Mouse (Mus musculus) neutrophil, adult 5-6 weeks (primary cell): ENCODE results near the gene Mllt3. TPM values are rescaled to one million over a fixed set of nuclear protein-coding genes. Genes with fewer than 3 reads are reported as not detected.

Source experiments
- ATAC-seq: fragments of 151-379, 151-347 bp; 2 replicates; pipeline ENCODE4 v1.8.0; 2017; ENCODE audit warnings: mild to moderate bottlenecking, moderate TSS enrichment; ENCODE audit not compliant: insufficient number of reproducible peaks, poor library complexity, low FRiP score, severe bottlenecking; ENCODE audit errors: extremely low read depth
- total RNA-seq: library from RNA; stranded (forward); fragments of 200-1000 nt; gene quantifications from 2 replicates; pipeline ENCODE4 v1.2.3, GENCODE M21; 2017

Gene Mllt3
- total RNA-seq: 14.6 and 16.1 TPM in 2 replicates

DNA sequence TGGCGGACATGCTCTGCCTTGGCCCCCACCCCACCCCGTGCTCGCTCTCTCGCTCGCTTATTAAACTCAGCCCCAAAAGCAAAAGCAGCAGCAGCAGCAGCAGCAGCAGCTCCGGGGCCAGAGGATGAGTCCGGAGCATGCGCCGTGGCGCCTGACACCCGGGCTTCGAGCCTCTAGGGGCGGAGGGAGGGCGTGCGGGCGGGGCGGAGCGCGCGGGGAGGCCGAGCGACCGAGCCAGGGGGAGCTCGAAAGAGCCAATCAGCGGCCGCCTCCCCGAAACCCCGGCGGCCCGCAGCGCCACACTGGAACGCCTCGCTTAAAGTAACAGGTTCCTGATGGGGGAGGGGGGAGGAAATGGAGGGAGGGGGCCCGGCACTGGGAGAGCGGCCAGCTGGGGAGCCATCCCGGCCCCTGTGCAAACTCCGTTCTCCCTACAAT is at the start of gene Mllt3:
Gene Mllt3 (minus strand): TSS at position 149 of the 438 bp plus-strand sequence.
- peak; percentile 64 for ATAC-seq

GRCm38 (mm10) chr4:88082381-88082780 is 49.2 kb upstream of the Mllt3 start:
- no peak for ATAC-seq

GRCm38 (mm10) chr4:88081885-88082284 is 48.7 kb upstream of the Mllt3 start:
- no peak for ATAC-seq

GRCm38 (mm10) chr4:88081417-88081816 is 48.3 kb upstream of the Mllt3 start:
- ATAC-seq: no peak

DNA sequence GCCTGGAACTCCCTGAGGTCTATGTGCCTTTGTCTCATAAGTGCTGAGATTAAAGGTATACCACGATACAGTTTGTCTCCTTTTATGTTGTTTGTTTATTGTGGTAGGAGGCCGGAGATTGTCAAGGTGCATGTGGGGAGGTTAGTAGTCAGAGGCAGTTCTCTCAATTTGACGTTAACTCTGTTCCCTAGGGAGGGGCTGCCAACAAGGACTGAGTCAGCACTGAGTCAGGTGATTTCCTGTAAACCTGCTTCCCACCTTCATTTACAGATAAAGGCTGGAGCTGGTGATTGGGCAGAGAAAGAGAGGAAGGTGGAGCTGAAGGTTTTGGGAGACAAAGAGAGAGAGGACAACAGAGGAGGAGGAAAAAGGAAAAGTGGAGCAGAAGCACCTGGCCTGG is 45.8 kb upstream of the Mllt3 start:
- ATAC-seq: no peak

DNA sequence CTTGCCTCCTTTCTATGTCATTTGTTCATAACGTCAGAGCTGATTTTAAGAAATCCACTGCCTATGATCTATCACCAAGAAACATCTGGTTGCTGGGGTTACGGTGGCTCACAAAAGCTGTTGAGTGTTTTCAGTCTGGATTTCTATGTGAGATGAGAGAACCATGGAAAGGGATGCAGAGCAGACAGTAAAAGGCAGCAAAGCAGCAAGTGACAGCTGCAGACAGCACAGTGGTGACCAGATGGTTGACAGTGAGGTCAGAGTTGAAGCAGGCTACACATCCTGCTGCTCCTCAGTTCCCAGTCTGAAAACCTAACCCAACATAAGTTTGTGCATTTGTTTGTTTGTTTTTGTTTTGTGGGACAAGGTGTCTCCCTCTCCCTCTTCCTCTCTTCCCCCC is 42.2 kb upstream of the Mllt3 start:
- no peak for ATAC-seq

GRCm38 (mm10) chr4:88046280-88046679 is 13.1 kb upstream of the Mllt3 start:
- peak; percentile 55; the same call in 1 of the 2 replicates for ATAC-seq

- no peak for ATAC-seq
These were observed 12.0 kb upstream of the Mllt3 start for GRCm38 (mm10) chr4:88045151-88045550.

DNA sequence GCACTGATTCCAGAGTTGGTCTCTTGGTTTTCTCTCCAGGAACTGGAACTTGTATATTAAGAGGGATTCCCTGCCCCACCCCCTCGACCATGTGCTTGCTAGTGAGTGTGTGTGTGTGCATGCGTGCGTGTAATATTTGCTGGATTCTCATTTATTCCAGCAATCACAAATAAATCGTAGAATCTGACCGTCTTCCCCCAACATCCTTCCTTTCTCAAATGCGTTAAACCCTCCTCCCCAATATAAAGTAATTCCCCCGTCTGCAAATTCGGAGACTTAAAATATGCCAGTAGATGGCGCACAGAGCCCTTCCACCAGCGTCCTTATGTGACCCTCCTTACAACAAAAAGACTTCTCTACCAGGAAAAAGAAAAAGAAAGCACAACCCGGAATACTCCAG is 2.2 kb upstream of the Mllt3 start:
- ATAC-seq: 0 out of 2 replicates have a peak, but pooled peaks have one; percentile 27

DNA sequence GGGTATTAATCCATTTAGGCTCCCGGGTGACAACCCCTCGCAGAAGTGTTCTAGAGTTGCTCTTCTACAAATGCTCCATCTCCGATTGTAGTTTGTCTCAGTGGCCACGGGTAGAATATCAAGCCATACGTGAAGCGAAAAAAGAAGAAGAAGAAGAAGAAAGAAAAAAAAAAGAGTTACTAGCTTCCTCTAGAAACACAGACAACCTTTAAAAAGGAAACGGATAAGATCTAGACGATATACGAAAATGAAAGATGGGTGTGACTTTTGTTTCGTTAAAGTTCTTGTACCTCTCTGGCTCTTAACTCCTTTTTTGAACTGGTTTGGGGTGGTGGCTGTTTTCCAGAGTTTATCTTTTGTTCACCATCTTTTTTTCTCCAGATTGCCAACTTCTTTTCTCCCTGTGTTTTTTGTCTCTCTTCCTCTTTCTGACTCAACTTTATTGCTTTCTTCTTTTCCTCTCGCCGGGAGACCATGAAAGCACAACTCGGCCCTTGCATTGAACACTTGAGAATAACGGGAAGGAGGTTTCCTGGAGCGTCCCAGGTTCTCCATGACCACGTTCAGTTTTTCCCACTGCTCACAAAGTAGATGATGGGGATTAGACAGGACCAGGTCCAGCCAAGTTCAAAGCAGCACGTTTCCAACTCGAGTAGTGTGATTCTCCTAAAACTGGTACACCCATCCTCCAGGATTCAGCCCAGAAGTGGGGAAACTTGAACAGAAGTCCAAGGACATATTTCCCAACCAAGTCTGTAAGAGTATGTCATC is 1.4 kb upstream of the Mllt3 start:
- ATAC-seq: no peak

DNA sequence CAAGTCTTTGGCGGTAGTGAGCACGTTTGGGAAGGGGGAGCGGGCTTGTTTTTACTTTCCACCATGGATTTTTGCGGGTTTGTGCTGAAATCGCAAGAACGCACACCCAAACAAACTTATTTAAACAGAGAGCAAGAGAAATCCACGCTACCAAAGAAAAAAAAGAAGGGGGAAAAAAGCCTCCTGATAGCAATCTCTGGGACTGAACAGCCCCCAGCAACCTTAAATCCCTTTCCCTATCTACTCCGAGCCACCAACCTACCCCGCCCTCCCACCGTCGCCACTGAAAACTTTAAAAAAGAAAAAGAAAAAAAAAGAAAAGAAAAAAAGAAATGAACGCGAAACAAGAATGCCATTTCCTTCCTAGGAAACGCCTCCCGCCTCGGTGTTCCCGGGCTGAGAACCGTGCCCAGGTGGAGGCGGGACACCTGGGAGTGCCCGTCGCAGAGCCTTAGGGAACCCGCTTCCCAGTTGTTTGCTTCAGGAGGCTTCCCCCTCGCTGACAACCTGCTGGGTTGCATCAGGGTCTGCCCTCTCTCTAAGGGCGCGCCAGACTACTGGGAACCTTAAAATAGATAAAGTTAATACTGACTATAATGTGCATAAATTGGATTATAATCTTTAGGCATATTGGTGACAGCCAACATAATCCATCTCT is 694 bp upstream of the Mllt3 start:
- no peak for ATAC-seq

DNA sequence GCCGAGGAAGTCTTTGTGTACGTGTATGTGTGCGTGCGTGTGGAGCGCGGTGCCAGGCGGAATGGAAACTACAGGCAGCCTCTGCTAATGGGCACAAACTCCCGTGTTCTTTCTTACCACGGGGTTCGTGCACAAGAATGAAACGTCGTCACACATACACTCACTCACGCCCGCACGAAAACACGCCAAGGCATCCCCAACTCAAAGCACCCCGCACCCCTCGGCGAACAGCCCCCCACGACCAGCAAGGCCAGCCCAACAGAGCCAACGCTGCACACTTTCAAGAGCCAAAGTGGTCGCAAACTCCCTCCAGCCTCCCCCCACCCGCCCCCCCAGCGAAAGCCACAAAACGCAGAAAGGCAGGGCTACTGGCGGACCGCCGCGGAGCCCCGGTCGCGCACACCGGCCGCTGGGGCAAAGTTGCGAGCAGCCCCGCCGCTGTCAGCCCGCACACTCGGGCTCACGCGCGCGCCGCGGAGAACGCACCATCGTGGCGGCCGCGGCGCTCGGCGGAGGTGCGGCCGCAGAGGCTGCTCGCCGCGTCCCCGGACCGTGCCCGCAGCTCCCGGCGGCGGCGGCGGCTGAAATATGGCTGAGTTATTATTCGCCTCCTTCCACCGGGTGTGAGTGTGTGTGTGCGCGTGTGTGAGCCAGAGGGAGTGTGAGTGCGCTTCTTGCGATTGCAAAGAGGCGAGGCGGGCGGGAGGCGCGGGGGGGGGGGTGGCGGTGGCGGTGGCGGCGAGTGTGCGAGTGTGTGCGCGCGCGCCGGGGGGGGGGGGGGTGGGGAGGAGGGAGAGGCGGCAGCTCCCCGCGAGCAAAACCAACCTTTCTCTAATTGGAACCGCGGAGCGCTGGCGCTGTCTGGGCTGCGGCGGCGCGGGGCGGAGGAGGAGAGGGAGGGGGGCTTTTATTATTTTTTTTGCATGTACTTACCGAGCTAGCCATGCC is 739 bp downstream of the Mllt3 start:
- ATAC-seq: no peak

- no peak for ATAC-seq
These were observed 1.7 kb downstream of the Mllt3 start for GRCm38 (mm10) chr4:88031211-88032150.

GRCm38 (mm10) chr4:88023567-88023966 is 9.6 kb downstream of the Mllt3 start:
- ATAC-seq: no peak

DNA sequence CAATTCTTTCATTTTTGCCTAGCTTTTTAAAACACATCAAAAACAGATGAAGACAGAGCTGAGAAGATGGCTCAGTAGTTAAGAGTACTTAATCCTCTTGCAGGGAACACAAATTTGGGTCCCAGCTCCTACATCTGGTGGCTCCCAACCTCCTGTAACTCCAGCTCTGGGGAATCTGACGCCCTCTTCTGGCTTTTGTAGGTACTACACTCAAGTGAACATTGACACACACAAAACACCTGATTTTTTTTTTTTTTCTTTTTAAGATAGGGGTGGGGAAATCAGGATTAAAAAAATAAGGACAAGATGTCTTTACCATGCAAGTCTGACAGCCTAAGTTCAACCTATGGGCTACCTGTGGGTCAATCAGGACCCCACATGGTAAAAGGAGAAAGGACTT is 10.5 kb downstream of the Mllt3 start:
- no peak for ATAC-seq

- 0 out of 2 replicates have a peak, but pooled peaks have one; percentile 16 for ATAC-seq
These were observed 12.7 kb downstream of the Mllt3 start for GRCm38 (mm10) chr4:88020421-88020820.

DNA sequence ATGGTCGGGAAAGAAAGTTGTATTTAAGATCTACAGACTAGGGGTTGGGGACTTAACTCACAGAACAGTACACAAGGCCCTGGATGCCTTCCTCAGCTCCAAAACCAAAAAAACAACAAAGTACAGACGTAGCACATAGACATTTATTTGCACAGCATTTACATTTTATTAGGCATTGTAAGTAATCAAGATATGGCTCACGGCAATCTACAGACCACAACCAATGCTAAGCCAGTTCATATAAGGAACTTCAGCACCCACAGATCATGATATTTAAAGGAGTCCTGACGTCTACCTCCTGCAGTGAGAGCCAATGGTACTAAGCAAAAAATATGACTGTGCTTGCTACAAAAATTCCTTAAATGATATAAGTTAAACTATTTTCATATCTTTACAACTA is 13.5 kb downstream of the Mllt3 start:
- ATAC-seq: no peak
